Mouse (Mus musculus) hindbrain, embryonic 16.5 days (tissue): ENCODE results near the gene Srgap2. TPM values are rescaled to one million over a fixed set of nuclear protein-coding genes. Genes with fewer than 3 reads are reported as not detected.

Experiments used
- ATAC-seq: fragments of 200-750 bp; cut with Nextera tagmentation; 2 replicates; pipeline ENCODE4 v1.8.0; 2017; ENCODE audit warnings: moderate TSS enrichment, moderate library complexity
- H3K27ac ChIP-seq: fragments of 300-500 bp; sonication (generic); 2 replicates; pipeline ENCODE4 v1.5.1; 2014; ENCODE audit warnings: low read depth, mild to moderate bottlenecking, control low read depth, low read length, moderate library complexity
- H3K27me3 ChIP-seq: fragments of 300-500 bp; sonication (generic); replicated peaks from 2 replicates; pipeline ENCODE4 v1.6.1; 2014; ENCODE audit warnings: low read length; ENCODE audit not compliant: control insufficient read depth, insufficient read depth
- H3K36me3 ChIP-seq: fragments of 300-500 bp; sonication (generic); 2 replicates; pipeline ENCODE4 v1.6.1; 2014; ENCODE audit warnings: mild to moderate bottlenecking, low read length, moderate library complexity, mixed read lengths; ENCODE audit not compliant: control insufficient read depth, insufficient read depth
- H3K4me1 ChIP-seq: fragments of 300-500 bp; sonication (generic); 2 replicates; pipeline ENCODE4 v1.6.1; 2014; ENCODE audit warnings: low read depth, low read length; ENCODE audit not compliant: control insufficient read depth, insufficient read depth
- H3K4me2 ChIP-seq: fragments of 300-500 bp; sonication (generic); 2 replicates; pipeline ENCODE4 v1.6.1; 2014; ENCODE audit warnings: mild to moderate bottlenecking, low read length, control low read depth, moderate library complexity
- H3K4me3 ChIP-seq: fragments of 300-500 bp; sonication (generic); 2 replicates; pipeline ENCODE4 v1.5.1; 2014; ENCODE audit warnings: mild to moderate bottlenecking, low read length, control low read depth, moderate library complexity
- H3K9ac ChIP-seq: fragments of 300-500 bp; sonication (generic); 2 replicates; pipeline ENCODE4 v1.6.1; 2014; ENCODE audit warnings: low read depth, mild to moderate bottlenecking, control low read depth, low read length, moderate library complexity
- H3K9me3 ChIP-seq: fragments of 300-500 bp; sonication (generic); 2 replicates; pipeline ENCODE4 v1.6.1; 2014; ENCODE audit warnings: mild to moderate bottlenecking, low read length, moderate library complexity; ENCODE audit not compliant: control insufficient read depth
- WGBS: fragments of 180-500 bp; shearing (Covaris S2); extraction: QIAGEN DNeasy Blood & Tissue Kit; methylation state at CpG from one replicate; pipeline ENCODE4 v1.1.7; 2014; 5-methylcytosine and 5-hydroxymethylcytosine counted together
- polyA plus RNA-seq: library from polyadenylated mRNA; unstranded; fragments of >200 nt; fragmentation: Nextera tagmentation; extraction: Ambion mirVana; gene quantifications from 2 replicates; pipeline ENCODE4 v1.2.1, GENCODE M21; 2015

Srgap2 gene
- polyA plus RNA-seq, 1 experiment from 2014 or later: 24.6 TPM

GRCm38 (mm10) chr1:131437975-131438374 is 89.2 kb downstream of the Srgap2 start:
- Histone ChIP-seq H3K4me1 (peaks cover 4% of the 10 kb centered on the region; the same call in 1 of the 2 replicates), H3K27me3 (no peaks in the 10 kb centered on the region), H3K27ac (no peak overlapping the region), H3K9ac (no peak overlapping the region), H3K9me3 (no peaks in the 10 kb centered on the region), H3K4me3 (no peak overlapping the region), H3K4me2 (no peak overlapping the region), H3K36me3 (no peaks in the 10 kb centered on the region)
- ATAC-seq: no peak

GRCm38 (mm10) chr1:131436609-131437008 is 90.5 kb downstream of the Srgap2 start:
- Histone ChIP-seq H3K4me2 (no peak overlapping the region), H3K9me3 (no peaks in the 10 kb centered on the region), H3K4me1 (peaks cover 12% of the 10 kb centered on the region), H3K4me3 (no peak overlapping the region), H3K36me3 (no peaks in the 10 kb centered on the region), H3K9ac (no peak overlapping the region), H3K27ac (no peak overlapping the region), H3K27me3 (no peaks in the 10 kb centered on the region)
- no peak for ATAC-seq
- 88% methylated on average over 7 of the region's 7 CpGs for WGBS

GRCm38 (mm10) chr1:131431456-131432246 is 95.5 kb downstream of the Srgap2 start:
- H3K36me3 ChIP-seq: no peaks in the 10 kb centered on the region
- no peaks in the 10 kb centered on the region for H3K9me3 ChIP-seq
- peak overlapping the region; percentile 61 for H3K27ac ChIP-seq
- no peak overlapping the region for H3K4me3 ChIP-seq
- peaks cover 24% of the 10 kb centered on the region for H3K4me1 ChIP-seq
- peak; percentile 54; the same call in 1 of the 2 replicates for ATAC-seq
- H3K27me3 ChIP-seq: no peaks in the 10 kb centered on the region
- 59% methylated on average over 5 of the region's 5 CpGs for WGBS
- no peak overlapping the region for H3K9ac ChIP-seq
- no peak overlapping the region for H3K4me2 ChIP-seq

- Histone ChIP-seq H3K4me2 (no peak overlapping the region), H3K27me3 (no peaks in the 10 kb centered on the region), H3K4me3 (no peak overlapping the region), H3K27ac (peak overlapping the region; percentile 61; the same call in 1 of the 2 replicates), H3K4me1 (peaks cover 23% of the 10 kb centered on the region), H3K9ac (no peak overlapping the region), H3K36me3 (no peaks in the 10 kb centered on the region), H3K9me3 (no peaks in the 10 kb centered on the region)
- no peak for ATAC-seq
- WGBS: 20% methylated on average over 5 of the region's 5 CpGs
Observed at GRCm38 (mm10) chr1:131427140-131427821, 99.9 kb downstream of the Srgap2 start.

GRCm38 (mm10) chr1:131423061-131423460 is 104.1 kb downstream of the Srgap2 start:
- H3K4me2 ChIP-seq: no peak overlapping the region
- peaks cover 14% of the 10 kb centered on the region for H3K4me1 ChIP-seq
- H3K9me3 ChIP-seq: no peaks in the 10 kb centered on the region
- ATAC-seq: no peak
- H3K36me3 ChIP-seq: no peaks in the 10 kb centered on the region
- H3K27ac ChIP-seq: no peak overlapping the region
- no peak overlapping the region for H3K9ac ChIP-seq
- no peaks in the 10 kb centered on the region for H3K27me3 ChIP-seq
- 91% methylated on average over 3 of the region's 3 CpGs for WGBS
- H3K4me3 ChIP-seq: no peak overlapping the region

- ATAC-seq: no peak
- no peaks in the 10 kb centered on the region for H3K27me3 ChIP-seq
- peaks cover 14% of the 10 kb centered on the region for H3K4me1 ChIP-seq
- no peaks in the 10 kb centered on the region for H3K36me3 ChIP-seq
- H3K4me3 ChIP-seq: no peak overlapping the region
- no peak overlapping the region for H3K4me2 ChIP-seq
- no peak overlapping the region for H3K27ac ChIP-seq
- H3K9ac ChIP-seq: no peak overlapping the region
- no peaks in the 10 kb centered on the region for H3K9me3 ChIP-seq
Observed at GRCm38 (mm10) chr1:131421113-131421512, 106.0 kb downstream of the Srgap2 start.

- Histone ChIP-seq H3K36me3 (no peaks in the 10 kb centered on the region), H3K27ac (no peak overlapping the region), H3K4me2 (no peak overlapping the region), H3K9me3 (no peaks in the 10 kb centered on the region), H3K27me3 (no peaks in the 10 kb centered on the region), H3K9ac (no peak overlapping the region), H3K4me3 (no peak overlapping the region), H3K4me1 (peaks cover 14% of the 10 kb centered on the region)
- no peak for ATAC-seq
- WGBS: 61% methylated on average over 4 of the region's 4 CpGs
Observed at GRCm38 (mm10) chr1:131420660-131421059, 106.5 kb downstream of the Srgap2 start.

GRCm38 (mm10) chr1:131419307-131419706 is 107.8 kb downstream of the Srgap2 start:
- no peak overlapping the region for H3K4me2 ChIP-seq
- H3K36me3 ChIP-seq: no peaks in the 10 kb centered on the region
- H3K9ac ChIP-seq: no peak overlapping the region
- H3K27me3 ChIP-seq: no peaks in the 10 kb centered on the region
- H3K4me3 ChIP-seq: no peak overlapping the region
- no peak overlapping the region for H3K27ac ChIP-seq
- no peaks in the 10 kb centered on the region for H3K9me3 ChIP-seq
- 42% methylated on average over 3 of the region's 3 CpGs for WGBS
- peaks cover 14% of the 10 kb centered on the region for H3K4me1 ChIP-seq
- no peak for ATAC-seq

- WGBS: 47% methylated on average over 5 of the region's 5 CpGs
- no peak overlapping the region for H3K4me3 ChIP-seq
- no peak overlapping the region for H3K4me2 ChIP-seq
- peak overlapping the region; percentile 69 for H3K27ac ChIP-seq
- no peaks in the 10 kb centered on the region for H3K27me3 ChIP-seq
- H3K9ac ChIP-seq: no peak overlapping the region
- H3K9me3 ChIP-seq: no peaks in the 10 kb centered on the region
- ATAC-seq: peak; percentile 69
- peaks cover 14% of the 10 kb centered on the region for H3K4me1 ChIP-seq
- H3K36me3 ChIP-seq: no peaks in the 10 kb centered on the region
Observed at GRCm38 (mm10) chr1:131417821-131418660, 109.1 kb downstream of the Srgap2 start.
